Mouse (Mus musculus) intestine, embryonic 16.5 days (tissue): ENCODE measurements around the gene Rpp40. TPM values are rescaled to one million over a fixed set of nuclear protein-coding genes. Genes with fewer than 3 reads are reported as not detected.

Source experiments
- ATAC-seq: fragments of 200-750 bp; cut with Nextera tagmentation; 2 replicates; pipeline ENCODE4 v1.8.0; 2017; ENCODE audit warnings: moderate TSS enrichment, moderate library complexity
- H3K27ac ChIP-seq: fragments of 300-500 bp; sonication (generic); 2 replicates; pipeline ENCODE4 v1.5.1; 2014; ENCODE audit warnings: mild to moderate bottlenecking, low read length
- H3K27me3 ChIP-seq: fragments of 300-500 bp; sonication (generic); replicated peaks from 2 replicates; pipeline ENCODE4 v1.6.1; 2014; ENCODE audit warnings: low read length, control low read depth, mixed read lengths; ENCODE audit not compliant: control insufficient read depth, insufficient read depth
- H3K36me3 ChIP-seq: fragments of 300-500 bp; sonication (generic); 2 replicates; pipeline ENCODE4 v1.6.1; 2014; ENCODE audit warnings: low read length, control low read depth; ENCODE audit not compliant: control insufficient read depth, insufficient read depth
- H3K4me1 ChIP-seq: fragments of 300-500 bp; sonication (generic); 2 replicates; pipeline ENCODE4 v1.6.1; 2014; ENCODE audit warnings: low read length, control low read depth, mixed read lengths; ENCODE audit not compliant: control insufficient read depth, insufficient read depth
- H3K4me2 ChIP-seq: fragments of 300-500 bp; sonication (generic); 2 replicates; pipeline ENCODE4 v1.6.1; 2014; ENCODE audit warnings: low read depth, low read length, control low read depth
- H3K4me3 ChIP-seq: fragments of 300-500 bp; sonication (generic); 2 replicates; pipeline ENCODE4 v1.5.1; 2014; ENCODE audit warnings: mild to moderate bottlenecking, low read length
- H3K9ac ChIP-seq: fragments of 300-500 bp; sonication (generic); 2 replicates; pipeline ENCODE4 v1.6.1; 2014; ENCODE audit warnings: low read depth, low read length
- H3K9me3 ChIP-seq: fragments of 300-500 bp; sonication (generic); 2 replicates; pipeline ENCODE4 v1.6.1; 2016; ENCODE audit warnings: low read length, control low read depth; ENCODE audit not compliant: control insufficient read depth
- WGBS: fragments of 180-500 bp; shearing (Covaris S2); extraction: QIAGEN DNeasy Blood & Tissue Kit; methylation state at CpG from one replicate; pipeline ENCODE4 v1.1.7; 2014; 5-methylcytosine and 5-hydroxymethylcytosine counted together
- polyA plus RNA-seq: library from polyadenylated mRNA; unstranded; fragments of >200 nt; fragmentation: Nextera tagmentation; extraction: Ambion mirVana; gene quantifications from 2 replicates; pipeline ENCODE4 v1.2.1, GENCODE M21; 2015

Rpp40 gene
- polyA plus RNA-seq, 1 experiment from 2014 or later, result 21.0 TPM

DNA sequence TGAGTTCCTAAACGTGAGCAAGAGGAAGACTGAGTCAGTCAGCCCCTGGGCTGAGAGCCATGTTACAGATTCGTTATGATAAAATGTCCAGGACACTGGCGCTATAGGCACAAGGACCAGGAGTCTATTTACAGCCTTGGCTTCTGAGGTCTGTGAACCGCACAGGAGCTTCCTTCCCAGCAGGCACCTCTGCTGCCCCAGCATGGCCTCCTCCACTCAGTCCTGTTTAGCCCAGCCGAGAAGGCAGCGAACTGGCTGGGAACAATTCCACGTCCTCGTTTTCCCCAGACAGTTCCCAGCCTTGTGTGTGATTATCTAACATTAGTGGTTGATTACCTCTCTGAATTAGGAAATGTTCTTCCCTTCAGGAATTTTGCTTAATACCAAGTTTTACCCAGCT is 45.2 kb downstream of the Rpp40 start:
- H3K36me3 ChIP-seq, result peaks cover 5% of the 10 kb centered on the region; the same call in 1 of the 2 replicates
- H3K9me3 ChIP-seq, result no peaks in the 10 kb centered on the region
- H3K27ac ChIP-seq, result no peak overlapping the region
- 75% methylated on average over 8 of the region's 8 CpGs for WGBS
- no peak overlapping the region for H3K4me3 ChIP-seq
- no peak for ATAC-seq
- H3K27me3 ChIP-seq, result no peaks in the 10 kb centered on the region
- H3K9ac ChIP-seq, result no peak overlapping the region
- H3K4me1 ChIP-seq, result no peaks in the 10 kb centered on the region
- H3K4me2 ChIP-seq, result no peak overlapping the region

DNA sequence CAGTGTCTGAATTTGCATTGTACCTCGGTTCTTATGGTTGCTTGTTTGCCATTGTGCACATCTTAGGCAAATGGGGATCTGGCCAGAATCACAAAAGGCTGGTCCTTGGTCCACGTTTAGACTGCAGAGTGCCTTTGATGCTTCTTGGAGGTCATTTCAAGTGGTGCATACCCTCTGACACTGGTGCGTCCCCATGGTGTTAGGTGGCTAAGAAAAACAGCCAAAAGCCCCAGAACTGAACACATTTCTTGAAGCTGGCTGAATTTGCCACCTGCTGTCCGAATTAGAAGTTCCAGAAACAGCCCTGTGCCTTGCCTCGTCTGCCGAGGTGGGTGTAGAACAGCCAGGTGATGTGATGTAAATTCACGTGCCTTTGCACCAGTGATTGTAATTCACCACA is 48.7 kb downstream of the Rpp40 start:
- no peaks in the 10 kb centered on the region for H3K9me3 ChIP-seq
- H3K4me2 ChIP-seq, result no peak overlapping the region
- no peaks in the 10 kb centered on the region for H3K4me1 ChIP-seq
- peaks cover 5% of the 10 kb centered on the region; the same call in 1 of the 2 replicates for H3K36me3 ChIP-seq
- H3K9ac ChIP-seq, result no peak overlapping the region
- no peak overlapping the region for H3K4me3 ChIP-seq
- H3K27me3 ChIP-seq, result no peaks in the 10 kb centered on the region
- H3K27ac ChIP-seq, result no peak overlapping the region
- 89% methylated on average over 7 of the region's 7 CpGs for whole genome bisulfite sequencing
- no peak for ATAC-seq

DNA sequence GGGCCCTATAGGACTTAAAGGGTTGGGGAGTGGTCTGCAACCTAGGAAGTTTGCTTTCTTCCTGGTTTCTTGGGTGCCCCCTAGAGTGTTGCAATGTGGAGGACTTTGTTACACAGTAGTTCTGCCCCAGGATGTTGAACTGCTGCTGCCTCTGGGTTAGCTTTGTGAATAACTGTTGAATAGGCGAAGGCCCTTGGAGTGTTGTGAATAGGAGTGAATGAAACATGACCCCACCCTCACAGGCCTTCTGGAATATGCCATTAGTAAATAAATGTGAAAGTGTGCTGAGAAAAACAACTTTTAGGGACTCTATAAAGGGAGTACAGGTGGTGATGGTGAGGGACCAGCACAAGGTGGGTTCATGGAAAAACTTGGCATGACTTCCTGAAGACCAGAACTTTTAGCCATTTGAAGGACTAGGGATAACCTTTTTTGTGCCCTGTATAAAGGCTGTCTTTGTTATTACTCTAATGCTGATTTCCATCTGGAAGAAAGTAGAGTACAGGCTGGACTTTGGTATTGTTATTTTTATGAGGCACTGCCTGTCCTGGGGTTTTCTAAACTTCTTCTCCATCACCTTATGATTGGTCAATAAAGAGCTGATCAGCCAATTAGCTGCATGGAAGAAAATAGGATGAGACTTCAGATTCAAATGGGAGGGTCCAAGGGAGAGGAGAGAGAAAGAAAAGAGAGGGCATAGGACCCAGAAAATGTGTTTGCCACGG is 53.1 kb downstream of the Rpp40 start:
- Histone ChIP-seq H3K36me3 (peaks cover 5% of the 10 kb centered on the region; the same call in 1 of the 2 replicates), H3K4me3 (no peak overlapping the region), H3K9ac (no peak overlapping the region), H3K4me2 (no peak overlapping the region), H3K27me3 (no peaks in the 10 kb centered on the region), H3K27ac (no peak overlapping the region), H3K9me3 (no peaks in the 10 kb centered on the region), H3K4me1 (no peaks in the 10 kb centered on the region; the same call in 1 of the 2 replicates)
- WGBS, result 88% methylated on average over 2 of the region's 2 CpGs
- ATAC-seq, result no peak

DNA sequence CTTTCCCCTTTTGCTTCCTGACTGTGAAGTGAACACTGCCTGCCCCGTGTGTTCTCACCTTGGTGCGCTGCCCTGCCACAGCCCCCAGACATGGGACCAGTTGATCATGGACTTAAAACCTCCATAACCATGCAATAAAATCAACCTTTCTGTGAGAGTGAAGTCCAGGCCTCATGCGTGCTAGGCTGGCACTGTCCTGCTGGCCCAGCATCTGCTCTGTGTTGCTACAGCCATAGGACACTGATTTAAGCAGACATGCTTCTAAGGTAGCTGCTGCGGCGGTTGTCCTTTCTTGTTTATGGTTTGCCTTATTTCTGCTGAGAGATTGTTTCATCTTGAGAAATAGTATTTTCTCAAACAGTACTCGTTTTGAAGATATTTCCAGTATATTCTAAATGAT is 54.6 kb downstream of the Rpp40 start:
- Histone ChIP-seq H3K36me3 (0 out of 2 replicates have a peak, but pooled peaks cover under 1% of the 10 kb centered on the region), H3K4me2 (no peak overlapping the region), H3K27ac (no peak overlapping the region), H3K4me3 (no peak overlapping the region), H3K9ac (no peak overlapping the region), H3K4me1 (no peaks in the 10 kb centered on the region; the same call in 1 of the 2 replicates), H3K9me3 (no peaks in the 10 kb centered on the region), H3K27me3 (no peaks in the 10 kb centered on the region)
- ATAC-seq, result no peak
- 92% methylated on average over 6 of the region's 6 CpGs for WGBS

DNA sequence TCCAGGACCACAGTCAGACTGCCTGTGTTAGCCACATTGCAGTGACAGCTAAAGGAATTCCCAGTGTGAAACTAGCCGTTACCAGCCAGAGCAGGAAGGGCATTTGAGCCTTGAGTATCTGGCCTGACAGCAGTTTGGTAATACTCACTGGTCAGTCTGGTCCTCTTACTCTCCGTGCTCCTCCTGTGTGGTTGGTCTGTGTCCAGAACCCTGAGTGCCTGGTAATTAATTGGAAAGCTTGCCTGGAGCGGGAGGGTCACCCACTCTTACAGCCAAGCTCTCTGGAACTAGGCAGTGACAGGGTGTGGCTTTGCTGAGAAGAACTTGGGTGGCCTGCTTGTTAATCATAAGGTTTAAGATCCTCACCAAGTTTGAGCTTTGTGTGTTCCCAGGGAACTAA is 57.5 kb downstream of the Rpp40 start:
- 63% methylated on average over 3 of the region's 3 CpGs for WGBS

DNA sequence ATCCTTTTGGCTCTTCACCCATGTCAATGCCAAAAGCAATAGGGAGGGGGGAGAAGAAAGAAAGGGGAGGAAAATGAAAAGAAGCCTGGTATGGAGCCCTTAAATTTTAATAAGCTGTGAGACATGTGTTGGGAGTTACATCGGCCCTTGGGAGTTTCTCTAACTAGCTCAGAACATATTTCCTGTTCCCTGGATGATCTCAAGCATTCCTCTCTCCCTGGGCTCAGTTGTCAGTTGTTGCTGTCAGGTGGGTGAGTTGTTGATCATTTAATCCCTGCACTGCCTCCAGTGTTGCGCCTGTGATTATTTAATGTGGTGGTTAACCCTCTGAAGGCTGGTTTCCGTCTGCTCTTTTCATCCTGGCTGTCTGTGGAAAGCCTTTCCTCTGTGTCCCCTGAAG is 60.9 kb downstream of the Rpp40 start:
- WGBS, result 47% methylated on average over 3 of the region's 3 CpGs
- no peak overlapping the region for H3K27ac ChIP-seq
- no peaks in the 10 kb centered on the region for H3K36me3 ChIP-seq
- no peak overlapping the region for H3K4me3 ChIP-seq
- no peak overlapping the region for H3K4me2 ChIP-seq
- H3K9ac ChIP-seq, result no peak overlapping the region
- ATAC-seq, result no peak
- no peaks in the 10 kb centered on the region for H3K9me3 ChIP-seq
- no peaks in the 10 kb centered on the region; the same call in 1 of the 2 replicates for H3K4me1 ChIP-seq
- H3K27me3 ChIP-seq, result no peaks in the 10 kb centered on the region

More for the DNA sequence above, 57.5 kb downstream of the Rpp40 start:
- no peak for ATAC-seq
- Histone ChIP-seq H3K27ac (no peak overlapping the region), H3K9ac (no peak overlapping the region), H3K4me3 (no peak overlapping the region), H3K9me3 (no peaks in the 10 kb centered on the region), H3K36me3 (no peaks in the 10 kb centered on the region), H3K4me2 (no peak overlapping the region), H3K4me1 (no peaks in the 10 kb centered on the region; the same call in 1 of the 2 replicates), H3K27me3 (no peaks in the 10 kb centered on the region)

Other genes starting within 250 kb of the Rpp40 start
- 3.4 and 3.5 TPM in 2 replicates for gene Cdyl, start 246.5 kb downstream of the Rpp40 start, polyA plus RNA-seq
- 0.48 and 0.49 TPM in 2 replicates for gene Ppp1r3g, start 52.5 kb upstream of the Rpp40 start, polyA plus RNA-seq
- 45.1 and 48.2 TPM in 2 replicates for gene Fars2, start 211.1 kb upstream of the Rpp40 start, polyA plus RNA-seq
- gene Lyrm4, start 211.2 kb upstream of the Rpp40 start, polyA plus RNA-seq, result 20.9 and 22.9 TPM in 2 replicates